Mouse (Mus musculus): Measurements from ENCODE around the gene Tceal5. TPM values are rescaled to one million over a fixed set of nuclear protein-coding genes. Genes with fewer than 3 reads are reported as not detected.

Gene Tceal5
- polyA plus RNA-seq (2016; fragmentation: Nextera tagmentation; extraction: Ambion mirVana) = 5.2 and 5.8 TPM in 2 replicates

- peak within 1 kb of the TSS; percentile 47 for H3K4me2 ChIP-seq
- H3K4me1 ChIP-seq = no peaks in the 10 kb centered on the region
- no peak; the same call in 1 of the 2 replicates for ATAC-seq
- no peaks in the 10 kb centered on the region for H3K9me3 ChIP-seq (replicated peaks)
- WGBS (ENCODE audit: insufficient replicate concordance) = 14% methylated on average over 8 of the region's 9 CpGs
- peak within 1 kb of the TSS; percentile 32 for H3K4me3 ChIP-seq
- no peaks in the 10 kb centered on the region for H3K36me3 ChIP-seq
- H3K9ac ChIP-seq = no peak within 1 kb of the TSS
- H3K27me3 ChIP-seq (replicated peaks) = peaks cover 17% of the 10 kb centered on the region
- no peak within 1 kb of the TSS for H3K27ac ChIP-seq
These were observed at the start of gene Tceal5 for GRCm38 (mm10) chrX:136203664-136204066. TSS of gene Tceal5 (minus strand) at chrX:136203876.

GRCm38 (mm10) chrX:136252023-136252729 is 48.5 kb upstream of the Tceal5 start:
- H3K27me3 ChIP-seq (replicated peaks) = no peaks in the 10 kb centered on the region
- peak; percentile 89 for ATAC-seq
- no peak overlapping the region for H3K9ac ChIP-seq
- peak overlapping the region; percentile 39 for H3K4me2 ChIP-seq
- H3K9me3 ChIP-seq (replicated peaks) = no peaks in the 10 kb centered on the region
- 37% methylated on average over 6 of the region's 6 CpGs for WGBS (ENCODE audit: insufficient replicate concordance)
- H3K4me1 ChIP-seq = peaks cover 15% of the 10 kb centered on the region; the same call in 1 of the 2 replicates
- 0 out of 2 replicates have a peak overlapping the region, but pooled peaks have one; percentile 30 for H3K27ac ChIP-seq
- H3K36me3 ChIP-seq = peaks cover 9% of the 10 kb centered on the region; the same call in 1 of the 2 replicates
- H3K4me3 ChIP-seq = no peak overlapping the region

GRCm38 (mm10) chrX:136249671-136250070 is 46.0 kb upstream of the Tceal5 start:
- ATAC-seq = no peak
- Histone ChIP-seq H3K4me1 (peaks cover 21% of the 10 kb centered on the region), H3K4me2 (no peak overlapping the region), H3K4me3 (no peak overlapping the region), H3K9me3 (replicated peaks) (no peaks in the 10 kb centered on the region), H3K36me3 (peaks cover 11% of the 10 kb centered on the region; the same call in 1 of the 2 replicates), H3K9ac (no peak overlapping the region), H3K27ac (no peak overlapping the region), H3K27me3 (replicated peaks) (no peaks in the 10 kb centered on the region)
- WGBS (ENCODE audit: insufficient replicate concordance) = 66% methylated on average over 7 of the region's 7 CpGs

GRCm38 (mm10) chrX:136248811-136249210 is 45.1 kb upstream of the Tceal5 start:
- no peaks in the 10 kb centered on the region for H3K27me3 ChIP-seq (replicated peaks)
- H3K4me3 ChIP-seq = no peak overlapping the region
- H3K9ac ChIP-seq = no peak overlapping the region
- H3K4me1 ChIP-seq = peaks cover 21% of the 10 kb centered on the region
- no peaks in the 10 kb centered on the region for H3K9me3 ChIP-seq (replicated peaks)
- no peak overlapping the region for H3K27ac ChIP-seq
- H3K4me2 ChIP-seq = no peak overlapping the region
- H3K36me3 ChIP-seq = peaks cover 11% of the 10 kb centered on the region; the same call in 1 of the 2 replicates
- 77% methylated on average over 6 of the region's 6 CpGs for WGBS (ENCODE audit: insufficient replicate concordance)
- no peak for ATAC-seq

- H3K9ac ChIP-seq = peak overlapping the region; percentile 71
- H3K4me2 ChIP-seq = peak overlapping the region; percentile 78
- peak overlapping the region; percentile 66 for H3K4me3 ChIP-seq
- H3K27ac ChIP-seq = peak overlapping the region; percentile 67
- H3K4me1 ChIP-seq = peaks cover 6% of the 10 kb centered on the region
- 22% methylated on average over 12 of the region's 15 CpGs for WGBS (ENCODE audit: insufficient replicate concordance)
- ATAC-seq = peak; percentile 62
- no peaks in the 10 kb centered on the region for H3K27me3 ChIP-seq (replicated peaks)
- H3K36me3 ChIP-seq = peaks cover 11% of the 10 kb centered on the region; the same call in 1 of the 2 replicates
- H3K9me3 ChIP-seq (replicated peaks) = no peaks in the 10 kb centered on the region
These were observed 41.9 kb upstream of the Tceal5 start for GRCm38 (mm10) chrX:136245521-136246071.

GRCm38 (mm10) chrX:136244574-136245229 is 41.0 kb upstream of the Tceal5 start, which contains the start of gene Tceal9:
TSS of gene Tceal9 (plus strand) at chrX:136245079.
- Histone ChIP-seq H3K4me1 (peaks cover 6% of the 10 kb centered on the region), H3K4me2 (peak within 1 kb of the TSS; percentile 78), H3K27ac (peak within 1 kb of the TSS; percentile 67), H3K27me3 (replicated peaks) (no peaks in the 10 kb centered on the region), H3K9me3 (replicated peaks) (no peaks in the 10 kb centered on the region), H3K36me3 (peaks cover 11% of the 10 kb centered on the region; the same call in 1 of the 2 replicates), H3K9ac (peak within 1 kb of the TSS; percentile 71), H3K4me3 (peak within 1 kb of the TSS; percentile 66)
- WGBS (ENCODE audit: insufficient replicate concordance) = 15% methylated on average over 20 of the region's 20 CpGs
- ATAC-seq = peak; percentile 95

GRCm38 (mm10) chrX:136243181-136243580 is 39.5 kb upstream of the Tceal5 start:
- H3K27me3 ChIP-seq (replicated peaks) = no peaks in the 10 kb centered on the region
- ATAC-seq = no peak

GRCm38 (mm10) chrX:136238118-136238517 is 34.4 kb upstream of the Tceal5 start:
- Histone ChIP-seq H3K36me3 (no peaks in the 10 kb centered on the region), H3K9me3 (replicated peaks) (no peaks in the 10 kb centered on the region), H3K27me3 (replicated peaks) (no peaks in the 10 kb centered on the region), H3K4me3 (no peak overlapping the region), H3K27ac (no peak overlapping the region), H3K4me1 (no peaks in the 10 kb centered on the region), H3K4me2 (no peak overlapping the region), H3K9ac (no peak overlapping the region)
- 38% methylated on average over 3 of the region's 3 CpGs for WGBS (ENCODE audit: insufficient replicate concordance)
- no peak for ATAC-seq

More at GRCm38 (mm10) chrX:136243181-136243580, 39.5 kb upstream of the Tceal5 start:
- Histone ChIP-seq H3K4me2 (no peak overlapping the region), H3K36me3 (peaks cover 11% of the 10 kb centered on the region; the same call in 1 of the 2 replicates), H3K9me3 (replicated peaks) (no peaks in the 10 kb centered on the region), H3K4me3 (no peak overlapping the region), H3K4me1 (peaks cover 6% of the 10 kb centered on the region), H3K9ac (no peak overlapping the region), H3K27ac (no peak overlapping the region)
- WGBS (ENCODE audit: insufficient replicate concordance) = 82% methylated on average over 2 of the region's 2 CpGs

- Histone ChIP-seq H3K4me2 (no peak overlapping the region), H3K27ac (no peak overlapping the region), H3K9ac (no peak overlapping the region), H3K4me1 (no peaks in the 10 kb centered on the region), H3K4me3 (no peak overlapping the region), H3K9me3 (replicated peaks) (no peaks in the 10 kb centered on the region), H3K27me3 (replicated peaks) (0 out of 2 replicates have a peak, but pooled peaks cover 7% of the 10 kb centered on the region), H3K36me3 (no peaks in the 10 kb centered on the region)
- 60% methylated on average over 5 of the region's 5 CpGs for WGBS (ENCODE audit: insufficient replicate concordance)
- ATAC-seq = no peak
These were observed 24.1 kb upstream of the Tceal5 start for GRCm38 (mm10) chrX:136227768-136228167.

GRCm38 (mm10) chrX:136223714-136224113 is 20.0 kb upstream of the Tceal5 start:
- 56% methylated on average over 6 of the region's 6 CpGs for WGBS (ENCODE audit: insufficient replicate concordance)
- Histone ChIP-seq H3K36me3 (no peaks in the 10 kb centered on the region), H3K4me3 (no peak overlapping the region), H3K27ac (no peak overlapping the region), H3K27me3 (replicated peaks) (0 out of 2 replicates have a peak, but pooled peaks cover 7% of the 10 kb centered on the region), H3K4me1 (no peaks in the 10 kb centered on the region), H3K9ac (no peak overlapping the region), H3K4me2 (no peak overlapping the region), H3K9me3 (replicated peaks) (no peaks in the 10 kb centered on the region)
- no peak for ATAC-seq

GRCm38 (mm10) chrX:136216303-136216702 is 12.6 kb upstream of the Tceal5 start:
- no peak overlapping the region for H3K4me2 ChIP-seq
- 38% methylated on average over 1 of the region's 1 CpGs for WGBS (ENCODE audit: insufficient replicate concordance)
- H3K9me3 ChIP-seq (replicated peaks) = no peaks in the 10 kb centered on the region
- H3K4me1 ChIP-seq = no peaks in the 10 kb centered on the region
- H3K27ac ChIP-seq = no peak overlapping the region
- no peak overlapping the region for H3K4me3 ChIP-seq
- ATAC-seq = no peak
- H3K27me3 ChIP-seq (replicated peaks) = peaks cover 10% of the 10 kb centered on the region
- no peaks in the 10 kb centered on the region for H3K36me3 ChIP-seq
- H3K9ac ChIP-seq = no peak overlapping the region

Measured in liver, embryonic 12.5 days (tissue).